Mouse (Mus musculus) brain, embryonic 14.5 days (tissue): ENCODE measurements at regions not wholly inside any gene's neighbourhood (a gene's known extent, or its start where the extent isn't known, plus 50 kb on each side); places are given as distances from the start of the nearest gene placed in this dataset.
A peak's percentile ranks its signal among the peaks of the same experiment; 100 is the strongest.

Experiments used
- DNase-seq: peaks from one replicate; pipeline ENCODE4 v3.0.0-alpha.2; 2011; ENCODE audit warnings: low read depth
- CTCF ChIP-seq: fragments of 200-500 bp; IDR thresholded peaks from 2 replicates; pipeline ENCODE4 v1.5.1; 2012; ENCODE audit warnings: inconsistent platforms, mild to moderate bottlenecking, moderate library complexity, borderline replicate concordance; ENCODE audit not compliant: insufficient read depth, insufficient read length; ENCODE audit errors: extremely low read depth
- POLR2A ChIP-seq: fragments of 200-500 bp; IDR thresholded peaks from 2 replicates; pipeline ENCODE4 v1.6.1; 2012; ENCODE audit warnings: mild to moderate bottlenecking, inconsistent platforms, borderline replicate concordance; ENCODE audit not compliant: poor library complexity, insufficient read depth, insufficient read length, severe bottlenecking; ENCODE audit errors: extremely low read depth

- no peak for TF ChIP-seq POLR2A
- no peak for TF ChIP-seq CTCF
- DNase-seq = no peak
Measured at GRCm38 (mm10) chr6:109125447-109125846, 297.0 kb downstream of the Edem1 start.

DNA sequence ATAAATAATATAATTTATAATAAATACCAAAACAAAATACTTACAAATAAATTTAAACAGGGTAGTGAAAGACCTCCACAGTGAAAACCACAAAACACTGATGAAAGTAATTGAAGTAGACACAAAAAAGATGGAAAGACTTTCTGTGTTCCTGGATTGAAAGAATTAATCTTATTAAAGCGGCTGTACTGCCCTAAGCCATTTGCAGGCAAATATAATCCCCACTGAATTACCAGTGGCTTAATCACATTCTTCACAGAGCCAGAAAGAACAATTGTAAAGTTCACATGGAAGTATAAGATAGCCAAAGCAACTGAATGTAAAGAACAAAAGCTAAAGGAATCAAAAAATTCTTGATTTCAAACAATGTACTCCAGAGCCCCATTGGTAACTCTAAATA is 298.8 kb downstream of the Edem1 start:
- TF ChIP-seq CTCF (no peak), POLR2A (no peak)
- peak; percentile 13 for DNase-seq

DNA sequence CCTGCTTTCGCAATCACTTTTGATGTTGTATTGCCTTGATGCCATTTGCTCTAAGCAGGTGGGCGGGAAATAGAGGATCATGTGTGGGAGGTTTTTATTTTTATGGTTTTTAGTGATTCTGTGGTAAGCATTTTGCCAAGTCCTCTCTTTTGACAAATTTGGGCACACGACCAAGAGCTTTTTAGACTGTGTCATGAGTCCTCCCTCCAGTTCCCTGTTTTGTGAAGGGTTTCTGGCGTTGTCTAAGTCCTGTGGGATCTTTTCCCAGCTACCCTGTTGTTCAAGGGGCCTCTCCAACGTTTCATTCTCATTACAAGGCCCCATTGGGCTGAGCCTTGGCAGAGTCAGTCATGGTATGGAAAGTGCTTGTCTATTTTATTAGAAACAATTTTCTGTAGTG is 317.7 kb downstream of the Edem1 start:
- DNase-seq = peak; percentile 85
- TF ChIP-seq POLR2A (no peak), CTCF (no peak)

- DNase-seq = no peak
- TF ChIP-seq POLR2A (no peak), CTCF (peak; percentile 37; the same call in 1 of the 2 replicates)
Measured at GRCm38 (mm10) chr6:109149043-109149442, 320.6 kb downstream of the Edem1 start.

GRCm38 (mm10) chr6:109150023-109150911 is 321.8 kb downstream of the Edem1 start:
- peak; percentile 97 for DNase-seq
- TF ChIP-seq POLR2A (no peak), CTCF (peak; percentile 88)

DNA sequence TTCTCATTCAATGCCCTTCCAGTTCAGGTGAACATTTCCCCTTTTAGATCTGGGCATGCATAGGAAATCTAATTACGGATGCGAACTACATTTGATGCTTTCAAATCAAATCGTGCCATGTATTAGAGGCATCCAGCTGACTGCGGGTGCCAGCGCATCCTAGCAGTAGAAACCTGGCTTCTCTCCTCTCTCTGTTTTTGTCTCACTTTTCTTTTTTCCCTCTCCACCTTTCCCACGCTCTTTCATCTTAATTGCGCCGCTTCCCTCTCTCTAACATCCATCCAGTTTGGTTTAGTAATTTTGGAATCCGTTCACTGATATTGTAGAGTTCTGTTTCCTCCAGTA is 322.4 kb downstream of the Edem1 start:
- DNase-seq = no peak
- no peak for TF ChIP-seq POLR2A
- TF ChIP-seq CTCF = no peak

DNA sequence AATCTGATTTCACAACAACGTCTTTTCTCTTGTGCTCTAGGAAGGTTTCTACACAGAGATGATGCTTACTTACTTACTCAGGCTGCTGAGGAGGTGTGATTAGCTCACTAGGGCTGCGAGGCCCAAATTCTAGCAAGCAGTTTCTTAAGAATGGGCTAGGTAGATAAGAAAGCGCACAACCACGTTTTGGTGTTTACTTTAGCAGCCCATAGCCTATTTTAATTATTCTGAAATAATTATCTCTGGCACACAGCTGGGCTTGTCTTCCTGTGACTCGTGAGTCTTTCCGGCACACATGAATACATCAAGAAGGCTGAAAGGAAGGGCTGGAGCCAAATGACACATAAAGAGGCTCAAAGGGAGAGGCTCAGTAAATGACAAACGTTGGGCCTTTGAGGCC is 325.2 kb downstream of the Edem1 start:
- TF ChIP-seq CTCF (no peak), POLR2A (no peak)
- peak; percentile 51 for DNase-seq

- TF ChIP-seq POLR2A (no peak), CTCF (no peak)
- DNase-seq = no peak
Measured at GRCm38 (mm10) chr6:109159561-109159960, 331.1 kb downstream of the Edem1 start.

- TF ChIP-seq POLR2A (no peak), CTCF (no peak)
- peak; percentile 73 for DNase-seq
Measured at GRCm38 (mm10) chr6:109167439-109167838, 339.0 kb downstream of the Edem1 start.

- no peak for TF ChIP-seq POLR2A
- no peak for TF ChIP-seq CTCF
- DNase-seq = peak; percentile 70
Measured at GRCm38 (mm10) chr6:109172104-109172850, 343.8 kb downstream of the Edem1 start.

DNA sequence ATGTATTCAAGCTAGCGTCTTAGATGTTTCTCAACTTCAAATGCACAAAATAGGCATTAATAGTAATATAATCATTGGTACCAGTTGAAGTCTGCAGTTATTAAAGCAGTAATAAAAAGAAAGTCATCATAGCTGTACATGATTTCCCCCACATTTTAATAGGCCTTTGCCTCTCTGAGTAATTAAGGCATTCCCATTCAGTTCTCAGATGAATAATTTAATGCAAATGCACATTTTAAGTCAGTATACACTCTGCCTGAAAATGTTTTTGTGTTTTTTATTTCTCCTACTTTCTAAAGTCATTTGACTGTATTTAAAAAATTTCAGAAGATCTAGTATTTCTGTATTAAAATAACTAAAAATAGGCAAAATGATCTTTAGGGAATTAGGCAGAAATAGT is 344.6 kb downstream of the Edem1 start:
- DNase-seq = no peak
- no peak for TF ChIP-seq CTCF
- TF ChIP-seq POLR2A = no peak
